Mouse (Mus musculus) midbrain, embryonic 10.5 days (tissue): Measurements from ENCODE around the gene Dip2c. TPM values are rescaled to one million over a fixed set of nuclear protein-coding genes. Genes with fewer than 3 reads are reported as not detected.

Source experiments
- DNase-seq: peaks from one replicate; pipeline ENCODE4 v3.0.0-alpha.2; 2017; ENCODE audit warnings: low spot score
- H3K27ac ChIP-seq: fragments of 300-500 bp; sonication (generic); replicated peaks from 2 replicates; pipeline ENCODE4 v1.5.1; 2016; ENCODE audit warnings: mild to moderate bottlenecking
- H3K27me3 ChIP-seq: fragments of 300-500 bp; sonication (generic); 2 replicates; pipeline ENCODE4 v1.6.1; 2016; ENCODE audit warnings: low read depth, mild to moderate bottlenecking; ENCODE audit not compliant: poor library complexity, severe bottlenecking
- H3K36me3 ChIP-seq: fragments of 300-500 bp; sonication (generic); 2 replicates; pipeline ENCODE4 v1.6.1; 2016; ENCODE audit warnings: mild to moderate bottlenecking, moderate library complexity
- H3K4me1 ChIP-seq: fragments of 300-500 bp; sonication (generic); 2 replicates; pipeline ENCODE4 v1.6.1; 2016
- H3K4me3 ChIP-seq: fragments of 300-500 bp; sonication (generic); 2 replicates; pipeline ENCODE4 v1.5.1; 2016; ENCODE audit warnings: mild to moderate bottlenecking, moderate library complexity
- H3K9me3 ChIP-seq: fragments of 300-500 bp; sonication (generic); replicated peaks from 2 replicates; pipeline ENCODE4 v1.6.1; 2016; ENCODE audit warnings: mild to moderate bottlenecking
- WGBS: fragments of 180-500 bp; shearing (Covaris S2); methylation state at CpG from one replicate; pipeline ENCODE4 v1.1.7; 2016; 5-methylcytosine and 5-hydroxymethylcytosine counted together
- polyA plus RNA-seq: library from polyadenylated mRNA; unstranded; fragments of >200 nt; fragmentation: Nextera tagmentation; extraction: Ambion mirVana; gene quantifications from 2 replicates; pipeline ENCODE4 v1.2.1, GENCODE M21; 2016

Dip2c gene
- polyA plus RNA-seq, 1 experiment from 2014 or later = 4.0 TPM

DNA sequence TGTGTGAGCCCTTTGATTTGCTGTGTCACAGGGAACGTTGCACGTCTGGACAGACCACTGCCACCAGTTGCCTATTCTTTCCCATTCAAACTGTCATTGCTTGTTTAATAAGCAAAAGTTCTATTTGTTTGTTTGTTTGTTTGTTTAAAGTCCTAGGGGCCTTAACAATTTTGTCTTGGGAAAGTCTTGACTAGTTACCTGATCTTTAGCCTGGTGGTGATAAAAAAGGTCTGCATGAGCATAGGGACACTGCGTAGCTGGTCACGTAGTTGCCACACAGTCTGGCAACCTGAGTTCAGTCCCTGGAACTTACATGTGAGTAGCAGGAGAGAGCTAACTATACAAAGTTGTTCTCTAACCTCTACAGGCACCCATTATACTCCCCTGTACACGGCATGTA is 392.9 kb downstream of the Dip2c start:
- H3K27ac ChIP-seq = no peak overlapping the region
- WGBS = 94% methylated on average over 5 of the region's 5 CpGs
- DNase-seq = no peak
- no peaks in the 10 kb centered on the region for H3K4me1 ChIP-seq
- H3K36me3 ChIP-seq = 0 out of 2 replicates have a peak, but pooled peaks cover 14% of the 10 kb centered on the region
- H3K27me3 ChIP-seq = no peaks in the 10 kb centered on the region
- no peak overlapping the region for H3K4me3 ChIP-seq
- peaks cover under 1% of the 10 kb centered on the region; the same call in 1 of the 2 replicates for H3K9me3 ChIP-seq

DNA sequence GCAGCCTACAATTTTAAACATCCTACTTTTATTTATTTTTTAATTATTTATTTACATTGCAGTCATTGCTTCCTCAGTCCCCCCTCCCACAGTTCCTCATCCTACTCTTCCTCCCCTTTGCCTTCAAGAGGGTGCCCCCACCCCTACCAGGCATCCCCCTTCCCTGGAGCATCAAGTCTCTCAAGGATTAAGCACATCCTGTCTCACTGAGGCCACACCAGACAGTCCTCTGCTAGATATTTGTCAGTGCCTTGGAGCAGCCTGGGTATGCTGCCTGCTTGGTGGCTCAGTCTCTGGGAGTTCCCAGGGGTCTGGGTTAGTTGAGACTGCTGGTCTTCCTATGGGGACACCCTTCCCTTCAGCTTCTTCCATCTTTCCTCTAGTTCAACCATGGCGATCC is 397.8 kb downstream of the Dip2c start:
- Histone ChIP-seq H3K27ac (no peak overlapping the region), H3K4me3 (no peak overlapping the region), H3K36me3 (0 out of 2 replicates have a peak, but pooled peaks cover 5% of the 10 kb centered on the region), H3K4me1 (no peaks in the 10 kb centered on the region), H3K9me3 (peaks cover 25% of the 10 kb centered on the region), H3K27me3 (no peaks in the 10 kb centered on the region)
- no peak for DNase-seq
- 96% methylated on average over 1 of the region's 1 CpGs for WGBS

GRCm38 (mm10) chr13:9681492-9681891 is 405.2 kb downstream of the Dip2c start:
- H3K9me3 ChIP-seq = peaks cover 11% of the 10 kb centered on the region
- H3K27ac ChIP-seq = no peak overlapping the region
- H3K4me3 ChIP-seq = no peak overlapping the region
- 92% methylated on average over 3 of the region's 3 CpGs for WGBS
- H3K36me3 ChIP-seq = peaks cover 53% of the 10 kb centered on the region
- DNase-seq = peak; percentile 5
- H3K4me1 ChIP-seq = no peaks in the 10 kb centered on the region
- H3K27me3 ChIP-seq = no peaks in the 10 kb centered on the region

GRCm38 (mm10) chr13:9683280-9683679 is 407.0 kb downstream of the Dip2c start:
- Histone ChIP-seq H3K36me3 (peaks cover 71% of the 10 kb centered on the region), H3K27ac (no peak overlapping the region), H3K9me3 (no peaks in the 10 kb centered on the region), H3K4me3 (no peak overlapping the region), H3K27me3 (no peaks in the 10 kb centered on the region), H3K4me1 (no peaks in the 10 kb centered on the region)
- DNase-seq = peak; percentile 10
- 91% methylated on average over 4 of the region's 4 CpGs for WGBS

DNA sequence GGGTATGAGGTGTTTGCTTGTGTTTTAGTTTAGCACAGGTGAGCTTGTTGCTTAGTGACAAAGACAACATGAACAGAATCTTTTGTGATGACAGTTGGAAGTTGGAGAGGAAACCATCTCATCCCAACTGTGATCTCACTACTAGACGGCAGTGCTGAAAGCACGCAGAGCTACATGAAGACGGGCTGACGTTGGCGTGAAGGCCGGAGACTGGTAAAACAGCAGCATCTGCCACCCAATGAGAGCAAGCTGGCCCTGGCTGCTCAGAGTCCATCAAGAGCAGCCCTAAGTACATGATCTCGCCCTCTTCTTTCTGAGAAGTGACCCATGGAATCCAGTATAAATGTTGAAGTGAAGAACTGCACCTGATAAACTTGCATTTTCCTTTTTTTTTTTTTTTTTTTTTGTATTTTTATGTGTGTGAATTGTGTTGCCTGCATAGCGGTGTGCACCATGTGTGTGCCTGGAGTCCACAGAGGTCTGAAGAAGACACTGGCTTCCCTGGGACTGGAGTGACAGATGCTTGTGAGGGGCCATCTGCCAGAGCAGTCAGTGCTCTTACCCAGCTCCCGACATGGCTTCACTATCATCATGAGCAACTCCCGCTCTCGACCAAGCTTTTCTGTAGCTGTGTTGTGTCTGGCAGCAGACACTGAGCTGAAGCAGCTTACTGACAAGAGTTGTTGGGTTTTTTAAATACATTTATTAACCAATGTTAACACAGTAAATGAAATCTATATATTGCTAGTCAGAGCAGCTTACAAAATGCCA is 408.0 kb downstream of the Dip2c start:
- no peak overlapping the region for H3K4me3 ChIP-seq
- no peaks in the 10 kb centered on the region for H3K9me3 ChIP-seq
- no peaks in the 10 kb centered on the region for H3K27me3 ChIP-seq
- H3K4me1 ChIP-seq = no peaks in the 10 kb centered on the region
- peaks cover 82% of the 10 kb centered on the region for H3K36me3 ChIP-seq
- DNase-seq = peak; percentile 9
- WGBS = 96% methylated on average over 11 of the region's 11 CpGs
- H3K27ac ChIP-seq = no peak overlapping the region

DNA sequence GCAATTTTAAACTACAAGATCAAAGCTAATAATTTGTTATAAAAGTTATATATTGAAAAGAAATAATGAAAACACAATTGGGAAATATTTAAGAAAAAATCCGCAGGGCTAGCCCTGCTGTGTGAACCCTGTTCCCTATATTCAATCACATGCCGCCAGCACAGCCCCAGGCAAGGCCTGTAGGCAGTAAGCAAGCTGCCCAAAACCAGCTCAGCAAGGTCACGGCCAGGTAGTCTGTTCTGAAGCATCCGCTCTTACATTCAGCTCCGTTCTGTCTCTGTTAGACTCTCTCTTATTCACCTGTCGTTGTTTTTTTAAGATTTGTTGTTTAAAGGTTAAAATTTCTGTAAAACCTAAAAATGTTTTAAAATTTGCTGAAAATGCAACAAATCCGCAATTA is 409.9 kb downstream of the Dip2c start:
- Histone ChIP-seq H3K36me3 (peaks cover 100% of the 10 kb centered on the region), H3K9me3 (no peaks in the 10 kb centered on the region), H3K4me3 (no peak overlapping the region), H3K27ac (no peak overlapping the region), H3K27me3 (no peaks in the 10 kb centered on the region), H3K4me1 (no peaks in the 10 kb centered on the region)
- DNase-seq = peak; percentile 1
- 98% methylated on average over 7 of the region's 7 CpGs for WGBS

- no peaks in the 10 kb centered on the region for H3K27me3 ChIP-seq
- WGBS = 93% methylated on average over 11 of the region's 11 CpGs
- peak; percentile 6 for DNase-seq
- no peak overlapping the region for H3K27ac ChIP-seq
- H3K4me1 ChIP-seq = no peaks in the 10 kb centered on the region
- no peaks in the 10 kb centered on the region for H3K9me3 ChIP-seq
- H3K36me3 ChIP-seq = peaks cover 100% of the 10 kb centered on the region
- no peak overlapping the region for H3K4me3 ChIP-seq
Measured at GRCm38 (mm10) chr13:9686765-9687164, 410.4 kb downstream of the Dip2c start.

DNA sequence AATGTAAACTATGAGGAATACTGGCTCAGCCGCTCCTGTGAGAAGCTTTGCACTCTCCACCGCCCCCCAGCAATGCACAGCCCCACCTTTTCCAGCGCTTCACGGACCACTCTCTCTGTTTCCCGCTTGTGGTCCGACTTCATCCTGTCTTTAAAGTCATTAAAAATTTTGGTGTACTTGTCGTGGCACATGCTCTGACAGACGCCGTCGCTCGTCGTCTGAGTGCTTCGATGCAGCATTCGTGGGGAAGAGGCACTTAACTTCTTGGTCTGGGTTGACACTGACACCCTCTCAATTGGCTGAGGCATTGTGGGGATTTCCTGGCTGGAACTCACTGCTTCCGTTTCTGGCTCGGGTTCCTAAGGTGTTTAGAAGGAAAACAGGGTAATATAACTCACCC is 413.0 kb downstream of the Dip2c start:
- Histone ChIP-seq H3K27ac (no peak overlapping the region), H3K4me1 (no peaks in the 10 kb centered on the region), H3K36me3 (peaks cover 100% of the 10 kb centered on the region), H3K4me3 (no peak overlapping the region), H3K9me3 (no peaks in the 10 kb centered on the region), H3K27me3 (no peaks in the 10 kb centered on the region)
- 94% methylated on average over 16 of the region's 16 CpGs for WGBS
- no peak for DNase-seq

- Histone ChIP-seq H3K27ac (no peak overlapping the region), H3K36me3 (peaks cover 100% of the 10 kb centered on the region), H3K4me3 (no peak overlapping the region), H3K4me1 (no peaks in the 10 kb centered on the region), H3K27me3 (no peaks in the 10 kb centered on the region), H3K9me3 (no peaks in the 10 kb centered on the region)
- 93% methylated on average over 3 of the region's 3 CpGs for WGBS
- DNase-seq = no peak
Measured at GRCm38 (mm10) chr13:9692876-9693275, 416.5 kb downstream of the Dip2c start.

DNA sequence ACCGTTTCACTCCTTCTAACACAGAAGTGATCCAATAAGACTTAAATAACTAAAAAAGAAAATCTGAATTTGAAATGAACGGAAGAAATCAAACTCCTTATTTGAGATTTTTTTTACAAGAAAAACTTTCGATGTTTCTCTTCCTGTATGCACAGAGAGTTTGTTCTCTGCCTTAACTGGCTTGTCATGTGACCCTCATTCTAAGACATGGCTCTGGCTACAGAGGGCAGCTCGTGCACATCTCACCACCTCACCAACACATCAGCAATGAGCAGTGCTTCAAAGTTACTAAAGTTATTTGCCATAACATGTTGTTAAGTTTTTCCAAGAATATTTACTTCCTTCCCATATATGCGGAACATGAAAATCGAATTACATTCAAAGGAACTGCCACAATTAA is 418.3 kb downstream of the Dip2c start:
- no peaks in the 10 kb centered on the region for H3K9me3 ChIP-seq
- H3K36me3 ChIP-seq = peaks cover 93% of the 10 kb centered on the region
- DNase-seq = no peak
- WGBS = 95% methylated on average over 6 of the region's 6 CpGs
- H3K27me3 ChIP-seq = no peaks in the 10 kb centered on the region
- no peak overlapping the region for H3K27ac ChIP-seq
- H3K4me1 ChIP-seq = no peaks in the 10 kb centered on the region
- no peak overlapping the region for H3K4me3 ChIP-seq

DNA sequence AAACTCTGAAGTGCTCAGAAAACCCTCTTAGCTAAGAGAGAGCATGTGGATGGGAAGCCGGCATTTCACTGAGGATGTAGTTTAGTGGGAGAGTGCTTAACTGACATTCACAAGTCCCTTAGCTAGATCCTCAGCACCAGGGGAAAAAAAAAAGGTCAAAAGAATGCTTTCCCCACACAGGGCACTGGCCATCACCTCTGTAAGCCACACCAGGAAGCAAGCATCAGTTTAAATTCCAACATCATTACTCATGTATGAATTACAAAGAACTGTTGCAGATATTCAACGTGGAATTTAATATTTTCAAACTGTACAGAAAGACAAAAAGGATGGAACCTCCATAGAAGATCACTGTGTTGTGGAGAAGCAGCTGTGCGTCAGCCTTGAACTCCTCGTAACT is 419.1 kb downstream of the Dip2c start:
- WGBS = 92% methylated on average over 4 of the region's 4 CpGs
- no peak overlapping the region for H3K4me3 ChIP-seq
- H3K9me3 ChIP-seq = no peaks in the 10 kb centered on the region
- H3K27ac ChIP-seq = no peak overlapping the region
- H3K36me3 ChIP-seq = peaks cover 85% of the 10 kb centered on the region
- no peaks in the 10 kb centered on the region for H3K27me3 ChIP-seq
- no peak for DNase-seq
- no peaks in the 10 kb centered on the region for H3K4me1 ChIP-seq

DNA sequence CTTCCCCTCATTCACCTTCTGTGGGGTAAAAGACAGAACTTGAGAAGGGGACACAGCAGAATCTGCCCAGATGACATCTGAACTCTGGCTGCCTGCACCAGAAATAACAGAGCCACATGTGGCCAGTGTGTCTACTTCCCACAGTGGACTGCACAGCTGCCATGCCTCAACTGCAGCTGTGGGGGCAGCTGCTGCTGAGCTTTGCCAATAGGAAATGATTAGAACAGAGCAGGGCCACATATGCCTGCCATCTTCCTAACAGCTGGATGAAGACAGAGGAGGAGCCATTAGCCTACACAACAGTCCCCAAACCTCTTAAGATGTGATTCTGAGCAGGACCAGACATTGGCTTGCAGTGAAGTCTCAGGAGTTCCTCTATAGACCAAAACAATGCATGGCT is 419.5 kb downstream of the Dip2c start:
- H3K4me1 ChIP-seq = no peaks in the 10 kb centered on the region
- no peak overlapping the region for H3K27ac ChIP-seq
- no peaks in the 10 kb centered on the region for H3K27me3 ChIP-seq
- peaks cover 81% of the 10 kb centered on the region for H3K36me3 ChIP-seq
- no peak for DNase-seq
- H3K9me3 ChIP-seq = no peaks in the 10 kb centered on the region
- H3K4me3 ChIP-seq = no peak overlapping the region

DNA sequence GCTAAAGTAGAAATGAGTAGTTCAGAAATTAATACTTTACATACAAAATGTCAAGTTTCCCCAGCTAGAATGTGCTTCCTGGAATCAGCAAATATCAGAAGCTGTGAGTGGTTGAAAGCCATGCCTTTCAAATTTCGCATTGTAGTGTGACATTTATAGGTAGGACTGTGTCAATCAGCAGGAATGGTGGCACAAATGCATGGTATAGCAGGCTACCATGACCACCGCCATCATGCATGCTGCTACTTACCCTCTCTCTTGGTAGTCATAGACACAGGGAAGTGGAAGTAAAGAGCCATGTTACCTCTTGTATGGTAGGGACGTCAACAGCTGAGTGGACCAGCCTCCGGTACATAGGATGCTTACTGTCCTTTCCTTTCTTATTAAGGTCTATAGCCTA is 421.0 kb downstream of the Dip2c start:
- no peak overlapping the region for H3K27ac ChIP-seq
- WGBS = 98% methylated on average over 4 of the region's 4 CpGs
- no peak overlapping the region for H3K4me3 ChIP-seq
- H3K9me3 ChIP-seq = no peaks in the 10 kb centered on the region
- no peaks in the 10 kb centered on the region for H3K4me1 ChIP-seq
- H3K27me3 ChIP-seq = no peaks in the 10 kb centered on the region
- DNase-seq = no peak
- peaks cover 70% of the 10 kb centered on the region for H3K36me3 ChIP-seq
